Mouse (Mus musculus) G1E (cell line): ENCODE results near the gene Ppp2r1b. TPM values are rescaled to one million over a fixed set of nuclear protein-coding genes. Genes with fewer than 3 reads are reported as not detected.

Experiments
- ATAC-seq: 2 replicates; pipeline ENCODE4 v1.8.0; 2016; ENCODE audit warnings: mild to moderate bottlenecking; ENCODE audit not compliant: insufficient number of reproducible peaks, poor library complexity, low FRiP score, severe bottlenecking; ENCODE audit errors: extremely low read depth
- DNase-seq: peaks from one replicate; pipeline ENCODE4 v3.0.0; 2012; ENCODE audit warnings: low spot score
- H3K27me3 ChIP-seq: 2 replicates; pipeline ENCODE4 v1.6.1; 2012; ENCODE audit warnings: mild to moderate bottlenecking, low read length, inconsistent platforms; ENCODE audit not compliant: insufficient read depth
- H3K36me3 ChIP-seq: replicated peaks from 2 replicates; pipeline ENCODE3; 2012; ENCODE audit warnings: mild to moderate bottlenecking, inconsistent platforms
- H3K4me1 ChIP-seq: 2 replicates; pipeline ENCODE4 v1.6.1; 2012; ENCODE audit warnings: low read depth, low read length, inconsistent platforms, mixed read lengths; ENCODE audit not compliant: insufficient read depth
- H3K4me3 ChIP-seq: 2 replicates; pipeline ENCODE4 v1.5.1; 2012; ENCODE audit warnings: low read depth, mild to moderate bottlenecking, inconsistent platforms, low read length, moderate library complexity, mixed read lengths
- H3K9me3 ChIP-seq: replicated peaks from 2 replicates; pipeline ENCODE4 v1.6.1; 2012; ENCODE audit warnings: inconsistent platforms
- CTCF ChIP-seq: IDR thresholded peaks from 2 replicates; pipeline ENCODE4 v1.5.1; 2012; ENCODE audit warnings: low read depth, low read length, inconsistent platforms, mixed read lengths
- GATA1 ChIP-seq: IDR thresholded peaks from 2 replicates; pipeline ENCODE4 v1.6.1; 2012; ENCODE audit warnings: borderline replicate concordance, low read length, inconsistent platforms, mixed read lengths
- GATA2 ChIP-seq: IDR thresholded peaks from 2 replicates; pipeline ENCODE4 v1.6.1; 2012; ENCODE audit warnings: low read depth, low read length, inconsistent platforms, borderline replicate concordance
- POLR2AphosphoS5 ChIP-seq: IDR thresholded peaks from 2 replicates; pipeline ENCODE4 v1.6.1; 2012; ENCODE audit warnings: low read depth, low read length, inconsistent platforms; ENCODE audit not compliant: insufficient replicate concordance
- TAL1 ChIP-seq: conservative IDR thresholded peaks from 2 replicates; pipeline ENCODE4 v1.6.1; 2012; ENCODE audit warnings: low read depth, low read length, inconsistent platforms, mixed read lengths
- polyA plus RNA-seq: library from polyadenylated mRNA; stranded (reverse); fragments of >175 nt; gene quantifications from 2 replicates; pipeline ENCODE4 v1.2.3, GENCODE M21; 2012
- total RNA-seq, 2 experiments: library from RNA; stranded (forward) in 1 of 2; stranded (reverse) in 1 of 2; fragments of 200-1000 nt in 1 of 2; fragments of >200 nt in 1 of 2; fragmentation: Nextera tagmentation in 1 of 2; gene quantifications; 2 replicates each; pipeline ENCODE4 v1.2.3; 2014 to 2017

The Ppp2r1b gene
- total and polyA plus RNA-seq, 3 experiments = 21.3 to 93.0 (median 68.7) TPM

GRCm38 (mm10) chr9:50884741-50885599, 39.9 kb downstream of the Ppp2r1b start:
- no peak overlapping the region for H3K4me3 ChIP-seq
- no peak for DNase-seq
- peaks cover 31% of the 10 kb centered on the region for H3K4me1 ChIP-seq
- no peak for ATAC-seq
- H3K36me3 ChIP-seq = peaks cover 95% of the 10 kb centered on the region
- TF ChIP-seq POLR2AphosphoS5 = no peak
- no peak for TF ChIP-seq TAL1
- no peak for TF ChIP-seq GATA1
- no peak for TF ChIP-seq CTCF
- TF ChIP-seq GATA2 = no peak
- H3K27me3 ChIP-seq = no peaks in the 10 kb centered on the region
- no peaks in the 10 kb centered on the region for H3K9me3 ChIP-seq

- Histone ChIP-seq H3K27me3 (no peaks in the 10 kb centered on the region), H3K9me3 (no peaks in the 10 kb centered on the region), H3K4me1 (peaks cover 31% of the 10 kb centered on the region), H3K4me3 (no peak overlapping the region), H3K36me3 (peaks cover 95% of the 10 kb centered on the region)
- TF ChIP-seq POLR2AphosphoS5 = no peak
- TF ChIP-seq GATA1 = no peak
- no peak for TF ChIP-seq GATA2
- TF ChIP-seq TAL1 = no peak
- TF ChIP-seq CTCF = no peak
- DNase-seq = no peak
- ATAC-seq = no peak
These were observed 40.5 kb downstream of the Ppp2r1b start for GRCm38 (mm10) chr9:50885600-50885987.

GRCm38 (mm10) chr9:50886870-50887269, 41.8 kb downstream of the Ppp2r1b start:
- DNase-seq = no peak
- Histone ChIP-seq H3K4me3 (no peak overlapping the region), H3K4me1 (peaks cover 26% of the 10 kb centered on the region), H3K9me3 (no peaks in the 10 kb centered on the region), H3K36me3 (peaks cover 97% of the 10 kb centered on the region), H3K27me3 (no peaks in the 10 kb centered on the region)
- no peak for ATAC-seq
- TF ChIP-seq GATA1 (no peak), CTCF (no peak), GATA2 (no peak), POLR2AphosphoS5 (no peak), TAL1 (no peak)

GRCm38 (mm10) chr9:50887351-50887750, 42.2 kb downstream of the Ppp2r1b start:
- DNase-seq (no peak), ATAC-seq (no peak)
- peaks cover 25% of the 10 kb centered on the region for H3K4me1 ChIP-seq
- TF ChIP-seq GATA1 (no peak), POLR2AphosphoS5 (no peak), TAL1 (no peak), GATA2 (no peak), CTCF (no peak)
- H3K27me3 ChIP-seq = no peaks in the 10 kb centered on the region
- H3K36me3 ChIP-seq = peaks cover 97% of the 10 kb centered on the region
- H3K4me3 ChIP-seq = no peak overlapping the region
- H3K9me3 ChIP-seq = no peaks in the 10 kb centered on the region

GRCm38 (mm10) chr9:50889211-50889610, 44.1 kb downstream of the Ppp2r1b start:
- peaks cover 13% of the 10 kb centered on the region for H3K4me1 ChIP-seq
- peaks cover 96% of the 10 kb centered on the region for H3K36me3 ChIP-seq
- no peak overlapping the region for H3K4me3 ChIP-seq
- H3K27me3 ChIP-seq = no peaks in the 10 kb centered on the region
- DNase-seq = no peak
- ATAC-seq = no peak
- TF ChIP-seq CTCF (no peak), GATA1 (no peak), POLR2AphosphoS5 (no peak), GATA2 (no peak), TAL1 (no peak)
- no peaks in the 10 kb centered on the region for H3K9me3 ChIP-seq

- TF ChIP-seq GATA1 (no peak), POLR2AphosphoS5 (no peak), CTCF (no peak), TAL1 (no peak), GATA2 (no peak)
- Histone ChIP-seq H3K4me3 (no peak overlapping the region), H3K4me1 (peaks cover 8% of the 10 kb centered on the region), H3K27me3 (no peaks in the 10 kb centered on the region), H3K9me3 (no peaks in the 10 kb centered on the region), H3K36me3 (peaks cover 96% of the 10 kb centered on the region)
- DNase-seq = no peak
- ATAC-seq = no peak
These were observed 44.9 kb downstream of the Ppp2r1b start for GRCm38 (mm10) chr9:50889964-50890363.
